Mouse (Mus musculus) forebrain, embryonic 16.5 days (tissue): ENCODE data around the gene Ostf1. TPM values are rescaled to one million over a fixed set of nuclear protein-coding genes. Genes with fewer than 3 reads are reported as not detected.

Experiments used
- ATAC-seq: fragments of 200-750 bp; cut with Nextera tagmentation; 2 replicates; pipeline ENCODE4 v1.8.0; 2017; ENCODE audit warnings: mild to moderate bottlenecking, moderate library complexity
- H3K27ac ChIP-seq: fragments of 300-500 bp; sonication (generic); 2 replicates; pipeline ENCODE4 v1.5.1; 2014; ENCODE audit warnings: low read length, control low read depth
- H3K27me3 ChIP-seq: fragments of 300-500 bp; sonication (generic); replicated peaks from 2 replicates; pipeline ENCODE4 v1.6.1; 2014; ENCODE audit warnings: low read length; ENCODE audit not compliant: control insufficient read depth, insufficient read depth
- H3K36me3 ChIP-seq: fragments of 300-500 bp; sonication (generic); 2 replicates; pipeline ENCODE4 v1.6.1; 2014; ENCODE audit not compliant: control insufficient read depth, insufficient read depth
- H3K4me1 ChIP-seq: fragments of 300-500 bp; sonication (generic); replicated peaks from 2 replicates; pipeline ENCODE4 v1.6.1; 2014; ENCODE audit warnings: low read length; ENCODE audit not compliant: control insufficient read depth, insufficient read depth
- H3K4me2 ChIP-seq: fragments of 300-500 bp; sonication (generic); 2 replicates; pipeline ENCODE4 v1.6.1; 2014; ENCODE audit warnings: mild to moderate bottlenecking, low read length, control low read depth
- H3K4me3 ChIP-seq: fragments of 300-500 bp; sonication (generic); replicated peaks from 2 replicates; pipeline ENCODE4 v1.5.1; 2014; ENCODE audit warnings: mild to moderate bottlenecking, low read length, control low read depth
- H3K9ac ChIP-seq: fragments of 300-500 bp; sonication (generic); replicated peaks from 2 replicates; pipeline ENCODE4 v1.6.1; 2014; ENCODE audit warnings: low read depth, low read length, control low read depth
- H3K9me3 ChIP-seq: fragments of 300-500 bp; sonication (generic); 2 replicates; pipeline ENCODE4 v1.6.1; 2016; ENCODE audit warnings: low read length; ENCODE audit not compliant: control insufficient read depth
- WGBS: fragments of 180-500 bp; shearing (Covaris S2); extraction: QIAGEN DNeasy Blood & Tissue Kit; methylation state at CpG from one replicate; pipeline ENCODE4 v1.1.7; 2014; 5-methylcytosine and 5-hydroxymethylcytosine counted together
- polyA plus RNA-seq: library from polyadenylated mRNA; unstranded; fragments of >200 nt; fragmentation: Nextera tagmentation; extraction: Ambion mirVana; gene quantifications from 2 replicates; pipeline ENCODE4 v1.2.1, GENCODE M21; 2015

The Ostf1 gene
- polyA plus RNA-seq, 1 experiment from 2014 or later = 33.1 TPM

DNA sequence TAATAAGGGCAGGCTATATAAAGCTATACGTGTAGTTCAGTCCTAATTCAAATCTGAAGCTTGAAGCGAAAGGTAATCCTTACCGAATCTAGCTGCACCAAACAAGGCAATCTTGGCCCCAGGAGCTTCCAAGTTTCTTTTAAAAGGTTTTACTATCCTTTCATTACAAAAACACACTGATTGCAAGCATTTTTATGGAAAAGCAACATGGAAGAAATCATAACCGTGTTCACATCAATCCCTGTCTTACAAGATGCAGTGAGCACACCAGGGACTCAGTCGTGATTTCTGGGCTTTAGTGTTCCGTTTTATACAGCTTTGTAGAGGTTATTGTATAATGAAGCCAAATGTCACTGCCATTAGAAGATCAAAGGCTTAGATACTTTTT is 16.9 kb upstream of the Ostf1 start:
- Histone ChIP-seq H3K9me3 (no peaks in the 10 kb centered on the region), H3K4me3 (no peak overlapping the region), H3K4me2 (no peak overlapping the region), H3K27me3 (no peaks in the 10 kb centered on the region), H3K27ac (no peak overlapping the region), H3K9ac (no peak overlapping the region), H3K36me3 (no peaks in the 10 kb centered on the region), H3K4me1 (no peaks in the 10 kb centered on the region)
- no peak for ATAC-seq
- WGBS = 91% methylated on average over 6 of the region's 6 CpGs

GRCm38 (mm10) chr19:18647775-18648557 is 16.3 kb upstream of the Ostf1 start:
- no peak for ATAC-seq
- Histone ChIP-seq H3K27me3 (no peaks in the 10 kb centered on the region), H3K9ac (no peak overlapping the region), H3K27ac (no peak overlapping the region), H3K4me2 (no peak overlapping the region), H3K4me3 (no peak overlapping the region), H3K36me3 (no peaks in the 10 kb centered on the region), H3K4me1 (no peaks in the 10 kb centered on the region), H3K9me3 (no peaks in the 10 kb centered on the region)
- 85% methylated on average over 9 of the region's 9 CpGs for WGBS

- Histone ChIP-seq H3K4me3 (no peak overlapping the region), H3K27me3 (no peaks in the 10 kb centered on the region), H3K9ac (no peak overlapping the region), H3K27ac (no peak overlapping the region), H3K4me1 (no peaks in the 10 kb centered on the region), H3K9me3 (no peaks in the 10 kb centered on the region), H3K36me3 (no peaks in the 10 kb centered on the region), H3K4me2 (no peak overlapping the region)
- 84% methylated on average over 5 of the region's 5 CpGs for whole genome bisulfite sequencing
- no peak for ATAC-seq
Measured at GRCm38 (mm10) chr19:18646853-18647420, 15.3 kb upstream of the Ostf1 start.

- H3K27me3 ChIP-seq = no peaks in the 10 kb centered on the region
- no peaks in the 10 kb centered on the region for H3K4me1 ChIP-seq
- no peak overlapping the region for H3K9ac ChIP-seq
- no peak for ATAC-seq
- WGBS = 81% methylated on average over 3 of the region's 3 CpGs
- no peaks in the 10 kb centered on the region for H3K9me3 ChIP-seq
- H3K4me2 ChIP-seq = no peak overlapping the region
- H3K4me3 ChIP-seq = no peak overlapping the region
- H3K36me3 ChIP-seq = no peaks in the 10 kb centered on the region
- no peak overlapping the region for H3K27ac ChIP-seq
Measured at GRCm38 (mm10) chr19:18646397-18646796, 14.8 kb upstream of the Ostf1 start.

DNA sequence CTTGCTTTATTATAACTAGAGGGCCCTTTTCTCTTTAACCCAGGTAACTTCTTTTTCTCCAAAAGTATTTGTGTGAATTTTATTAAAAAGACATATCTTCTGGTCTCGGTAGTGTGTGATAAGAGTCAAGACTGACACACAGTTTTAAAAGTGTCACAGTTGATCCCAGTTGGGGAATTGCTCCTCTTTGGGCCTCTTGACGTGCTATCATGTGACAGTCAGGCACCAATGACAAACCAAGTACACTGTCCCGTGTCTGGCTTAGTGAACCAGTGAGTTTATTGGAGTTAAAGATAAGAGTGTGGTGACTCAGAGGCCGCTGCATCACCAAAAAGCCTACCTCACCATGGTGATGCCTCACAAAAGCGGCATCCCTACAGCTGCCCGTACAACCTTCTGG is 12.5 kb upstream of the Ostf1 start:
- 80% methylated on average over 6 of the region's 6 CpGs for WGBS

DNA sequence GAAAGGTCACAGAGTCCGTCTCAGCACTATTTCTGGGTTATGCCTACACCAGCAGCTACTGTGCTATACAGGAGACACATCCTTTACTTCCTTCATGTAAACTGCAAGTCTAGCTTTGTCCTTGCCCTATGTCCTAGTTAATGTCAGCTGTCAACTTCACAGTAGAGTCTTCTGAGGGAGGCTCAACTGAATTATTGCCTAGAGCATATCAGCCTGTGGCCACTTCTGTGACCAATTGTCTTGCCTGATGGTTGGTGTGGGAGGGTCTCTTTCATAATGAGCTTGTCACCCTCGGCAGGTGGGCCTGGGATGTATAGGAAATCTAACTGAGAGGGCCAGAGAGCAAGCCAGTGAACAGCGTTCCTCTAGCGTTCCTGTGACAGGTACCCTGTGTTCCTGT is 11.8 kb upstream of the Ostf1 start:
- 51% methylated on average over 4 of the region's 4 CpGs for WGBS
- Histone ChIP-seq H3K4me2 (no peak overlapping the region), H3K27ac (no peak overlapping the region)

More for the DNA sequence above, 12.5 kb upstream of the Ostf1 start:
- no peak overlapping the region for H3K27ac ChIP-seq
- H3K9me3 ChIP-seq = no peaks in the 10 kb centered on the region
- no peak overlapping the region for H3K9ac ChIP-seq
- H3K4me2 ChIP-seq = no peak overlapping the region
- no peak for ATAC-seq
- no peaks in the 10 kb centered on the region for H3K27me3 ChIP-seq
- H3K4me3 ChIP-seq = no peak overlapping the region
- H3K36me3 ChIP-seq = no peaks in the 10 kb centered on the region
- H3K4me1 ChIP-seq = no peaks in the 10 kb centered on the region

DNA sequence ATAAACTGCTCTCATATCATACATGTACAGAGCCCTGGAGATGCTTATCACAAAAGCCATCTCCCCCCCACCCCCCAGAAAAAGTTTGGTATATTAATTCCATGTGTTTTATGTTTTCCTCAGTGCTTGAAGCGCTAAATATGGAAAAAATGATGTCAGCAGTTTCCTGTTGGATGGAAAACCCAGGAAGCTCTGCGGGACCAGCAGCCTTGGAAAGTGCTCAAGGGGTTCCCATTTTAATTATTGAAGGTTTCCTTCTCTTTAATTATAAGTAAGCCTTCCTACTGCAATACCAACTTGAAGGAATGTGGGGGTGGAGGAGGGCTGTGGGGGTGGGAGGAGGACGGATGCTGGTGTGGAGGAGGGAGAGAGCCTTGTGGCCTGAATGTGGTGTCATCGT is 9.4 kb upstream of the Ostf1 start:
- Histone ChIP-seq H3K27me3 (no peaks in the 10 kb centered on the region), H3K27ac (no peak overlapping the region), H3K4me2 (no peak overlapping the region), H3K4me3 (no peak overlapping the region), H3K9ac (no peak overlapping the region), H3K9me3 (no peaks in the 10 kb centered on the region), H3K4me1 (no peaks in the 10 kb centered on the region), H3K36me3 (no peaks in the 10 kb centered on the region)
- ATAC-seq = no peak
- WGBS = 81% methylated on average over 4 of the region's 4 CpGs

More for the DNA sequence above, 11.8 kb upstream of the Ostf1 start:
- no peak for ATAC-seq
- Histone ChIP-seq H3K9me3 (no peaks in the 10 kb centered on the region), H3K9ac (no peak overlapping the region), H3K4me1 (no peaks in the 10 kb centered on the region), H3K27me3 (no peaks in the 10 kb centered on the region), H3K36me3 (no peaks in the 10 kb centered on the region), H3K4me3 (no peak overlapping the region)

- Histone ChIP-seq H3K9ac (no peak overlapping the region), H3K4me2 (no peak overlapping the region), H3K36me3 (no peaks in the 10 kb centered on the region), H3K4me1 (no peaks in the 10 kb centered on the region), H3K9me3 (no peaks in the 10 kb centered on the region), H3K4me3 (no peak overlapping the region), H3K27me3 (no peaks in the 10 kb centered on the region), H3K27ac (no peak overlapping the region)
- WGBS = 27% methylated on average over 2 of the region's 2 CpGs
- ATAC-seq = no peak
Measured at GRCm38 (mm10) chr19:18639552-18639951, 7.9 kb upstream of the Ostf1 start.

DNA sequence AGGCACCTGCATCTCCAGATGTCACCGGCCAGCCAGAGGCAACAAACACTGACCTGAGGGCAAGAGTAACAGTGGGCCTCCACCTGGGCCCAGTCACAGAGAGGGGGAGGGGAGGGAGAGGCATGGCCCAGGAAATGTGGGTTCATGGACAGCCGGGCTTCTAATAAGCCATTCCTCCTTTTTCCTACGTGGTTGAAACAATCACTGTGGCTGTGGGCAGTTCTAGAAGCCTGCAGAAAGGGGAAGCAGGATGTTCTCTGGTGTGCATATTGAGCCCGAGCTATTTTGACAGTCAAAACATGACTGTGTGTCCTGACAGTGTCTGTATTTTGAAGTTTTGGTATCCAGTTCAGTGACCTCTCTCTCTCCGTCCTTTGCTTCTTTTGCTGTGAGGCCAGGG is 7.3 kb upstream of the Ostf1 start:
- no peak for ATAC-seq
- Histone ChIP-seq H3K36me3 (no peaks in the 10 kb centered on the region), H3K27me3 (no peaks in the 10 kb centered on the region), H3K4me3 (no peak overlapping the region), H3K27ac (no peak overlapping the region), H3K4me1 (no peaks in the 10 kb centered on the region), H3K9me3 (no peaks in the 10 kb centered on the region), H3K4me2 (no peak overlapping the region), H3K9ac (no peak overlapping the region)
- 77% methylated on average over 5 of the region's 5 CpGs for WGBS
